ENCODE assay signal across 28 mouse cellular contexts in genomic region chr11:7412631-7413030, GRCm38 (mm10).
"Had no signal": no experiment of that assay in that cellular context is flagged by ENCODE, and none has a peak within 500 bp of the region (broad histone marks: within the 10 kb centered on the region; RNA-seq: fewer than 3 reads in every experiment).

No protein-coding gene starts in this region.

- H3K9ac ChIP-seq: heart, embryonic 13.5 days; heart, embryonic 15.5 days; hindbrain, embryonic 13.5 days; hindbrain, embryonic 15.5 days; kidney, embryonic 15.5 days; limb, embryonic 12.5 days; liver, embryonic 13.5 days; liver, embryonic 15.5 days; liver, postnatal 0 days had no signal

- H3K4me2 ChIP-seq: heart, embryonic 11.5 days; heart, embryonic 13.5 days; heart, embryonic 15.5 days; hindbrain, embryonic 13.5 days; hindbrain, embryonic 15.5 days; kidney, embryonic 15.5 days; limb, embryonic 12.5 days; liver, embryonic 11.5 days; liver, embryonic 13.5 days; liver, embryonic 15.5 days had no signal

- H3K27ac ChIP-seq: heart, adult 2 months; heart, embryonic 13.5 days; heart, embryonic 15.5 days; hindbrain, embryonic 13.5 days; hindbrain, embryonic 15.5 days; hindbrain, postnatal 0 days; kidney, embryonic 15.5 days; kidney, postnatal 0 days; limb, embryonic 10.5 days; limb, embryonic 12.5 days; liver, embryonic 13.5 days; liver, embryonic 15.5 days had no signal

- ATAC-seq: hindbrain, postnatal 0 days; intestine, embryonic 16.5 days; liver, postnatal 0 days had no signal

- H3K27me3 ChIP-seq: heart, embryonic 13.5 days; heart, embryonic 15.5 days; hindbrain, embryonic 13.5 days; hindbrain, embryonic 15.5 days; kidney, embryonic 15.5 days; limb, embryonic 12.5 days; liver, embryonic 13.5 days; liver, embryonic 15.5 days had no signal

- DNase-seq: gastrocnemius, postnatal 14 days; gastrocnemius, postnatal 36 days; heart, adult 2 months; heart, postnatal 14 days; heart, postnatal 36 days; kidney, adult 11 months; kidney, adult 2 months; kidney, adult 9 months; kidney, postnatal 14 days; kidney, postnatal 36 days; layer of hippocampus, adult 9-11 months; layer of hippocampus, postnatal 36 days; liver; liver, embryonic 13.5 days; liver, postnatal 0 days had no signal

- H3K4me1 ChIP-seq: heart, embryonic 13.5 days; heart, embryonic 15.5 days; hindbrain, embryonic 13.5 days; hindbrain, embryonic 15.5 days; kidney, embryonic 15.5 days; limb, embryonic 10.5 days; limb, embryonic 12.5 days; liver, embryonic 13.5 days; liver, embryonic 15.5 days had no signal

- H3K36me3 ChIP-seq: heart, embryonic 13.5 days; heart, embryonic 15.5 days; hindbrain, embryonic 13.5 days; hindbrain, embryonic 15.5 days; kidney, embryonic 15.5 days; limb, embryonic 10.5 days; limb, embryonic 12.5 days; liver, embryonic 13.5 days; liver, embryonic 15.5 days had no signal

- H3K4me3 ChIP-seq: heart, adult 2 months; heart, embryonic 13.5 days; heart, embryonic 15.5 days; hindbrain, embryonic 13.5 days; hindbrain, embryonic 15.5 days; kidney, embryonic 15.5 days; limb, embryonic 10.5 days; limb, embryonic 12.5 days; liver, embryonic 13.5 days; liver, embryonic 15.5 days had no signal

- H3K9me3 ChIP-seq: heart, embryonic 15.5 days; hindbrain, embryonic 13.5 days; hindbrain, embryonic 15.5 days; kidney, embryonic 15.5 days; limb, embryonic 10.5 days; limb, embryonic 12.5 days; liver, embryonic 13.5 days; liver, embryonic 15.5 days had no signal
